Mouse (Mus musculus) gastrocnemius, adult 2 months (tissue): ENCODE data around the gene Trim28. TPM values are rescaled to one million over a fixed set of nuclear protein-coding genes. Genes with fewer than 3 reads are reported as not detected.
"Not testable (repeated sequence)": the region's sequence is repeated elsewhere in the genome, so short reads cannot be mapped to it uniquely, and the experiment has no call there.

Experiments
- DNase-seq: peaks from one replicate; pipeline ENCODE4 v3.0.0; 2022
- H3K27ac ChIP-seq: fragments of 200-600 bp; 2 replicates; pipeline ENCODE4 v1.8.1; 2022; ENCODE audit warnings: mild to moderate bottlenecking
- H3K4me3 ChIP-seq: fragments of 200-600 bp; 2 replicates; pipeline ENCODE4 v1.8.1; 2022; ENCODE audit warnings: mild to moderate bottlenecking, moderate library complexity
- CTCF ChIP-seq: fragments of 200-600 bp; IDR thresholded peaks from 2 replicates; pipeline ENCODE4 v1.8.1; 2022; ENCODE audit warnings: antibody characterized with exemption, mild to moderate bottlenecking, moderate library complexity
- intact Hi-C: fragments of 180-260 bp; cut with DNase I; formaldehyde crosslinking; loops from one replicate; pipeline ENCODE4 v1.15.1; 2025
- total RNA-seq, 2 experiments: library from RNA; stranded (reverse); gene quantifications; 2 replicates each; pipeline ENCODE4 v1.2.3; 2021

Gene Trim28
- total RNA-seq, 2 experiments from 2014 or later: 71.3 to 71.5 TPM

DNA sequence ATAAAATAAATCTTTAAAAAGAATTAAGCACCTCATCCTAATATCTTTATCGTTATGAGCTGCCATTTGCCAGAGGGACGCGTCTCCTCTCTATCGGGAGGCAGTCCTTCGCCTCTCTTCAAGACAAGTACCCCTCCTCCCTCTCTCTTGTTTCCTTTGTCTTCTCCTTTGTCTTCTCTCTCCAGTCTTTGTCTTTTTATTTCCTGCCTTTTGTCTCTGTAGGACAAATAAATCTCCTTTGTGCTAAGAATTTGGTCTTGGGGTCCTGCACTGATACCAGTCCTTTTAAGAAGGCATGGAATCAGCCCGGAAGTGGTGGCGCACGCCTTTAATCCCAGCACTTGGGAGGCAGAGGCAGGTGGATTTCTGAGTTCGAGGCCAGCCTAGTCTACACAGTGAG, 60.6 kb downstream of the Trim28 start:
- intact Hi-C loops: loop anchor here (10.0 kb wide), 1 partner anchor 575 kb away; no protein-coding TSS in a partner anchor
- no peak for DNase-seq
- no peak for TF ChIP-seq CTCF
- Histone ChIP-seq H3K4me3 (no peak overlapping the region), H3K27ac (no peak overlapping the region)

GRCm38 (mm10) chr7:13063399-13063798, 64.5 kb downstream of the Trim28 start:
- H3K27ac ChIP-seq, DNase-seq, intact Hi-C loops, H3K4me3 ChIP-seq: not testable (repeated sequence)
- TF ChIP-seq CTCF: peak; percentile 52

- Histone ChIP-seq H3K4me3 (no peak overlapping the region), H3K27ac (no peak overlapping the region)
- DNase-seq: no peak
- TF ChIP-seq CTCF: no peak; the same call in 1 of the 2 replicates
- intact Hi-C loops: no loop called here
These were observed 73.4 kb downstream of the Trim28 start for GRCm38 (mm10) chr7:13072293-13072692.

Other genes starting within 250 kb of the Trim28 start
- gene Zscan18, start 195.5 kb upstream of the Trim28 start, total RNA-seq: under 1 TPM; 0.53 to 0.61 TPM
- 1 to 10 TPM; 3.7 to 5.6 TPM for gene Zfp329, start 180.3 kb upstream of the Trim28 start, total RNA-seq
- 10 to 100 TPM; 11.4 to 13.2 TPM for gene Zfp110, start 164.4 kb upstream of the Trim28 start, total RNA-seq
- 1 to 10 TPM; 2.2 to 2.3 TPM for gene Zfp128, start 117.9 kb upstream of the Trim28 start, total RNA-seq
- gene Zscan22, start 101.3 kb upstream of the Trim28 start, total RNA-seq: 1 to 10 TPM; 3.7 to 4.4 TPM
- 100 to 1,000 TPM; 574 to 617 TPM for gene Rps5, start 76.8 kb upstream of the Trim28 start, total RNA-seq
- gene Rnf225, start 71.7 kb upstream of the Trim28 start, total RNA-seq: under 1 TPM; 0.31 to 0.81 TPM
- 1 to 10 TPM; 1.5 to 2.0 TPM for gene Zfp324, start 33.3 kb upstream of the Trim28 start, total RNA-seq
- gene Zfp446, start 21.3 kb upstream of the Trim28 start, total RNA-seq: 1 to 10 TPM; 2.7 TPM
- under 1 TPM in 1 of 2 experiments, not detected in 1; 0.42 TPM for gene Slc27a5, start 922 bp upstream of the Trim28 start, total RNA-seq
- 1 to 10 TPM; 3.3 to 4.4 TPM for gene Zbtb45, start 10.9 kb downstream of the Trim28 start, total RNA-seq
- 100 to 1,000 TPM in 1 of 2 experiments, 10 to 100 TPM in 1; 76.2 to 106 TPM for gene Chmp2a, start 35.7 kb downstream of the Trim28 start, total RNA-seq
- gene Ube2m, start 39.2 kb downstream of the Trim28 start, total RNA-seq: 100 to 1,000 TPM; 136 to 146 TPM
- under 1 TPM; 0.51 to 0.92 TPM for gene Mzf1, start 55.6 kb downstream of the Trim28 start, total RNA-seq
- not detected for gene Vmn1r85, start 96.1 kb downstream of the Trim28 start, total RNA-seq
- not detected for gene Vmn1r86, start 120.8 kb downstream of the Trim28 start, total RNA-seq
- gene Vmn1r87, start 141.0 kb downstream of the Trim28 start, total RNA-seq: not detected
- under 1 TPM; 0.05 to 0.11 TPM for gene Vmn1r88, start 160.5 kb downstream of the Trim28 start, total RNA-seq
- gene Vmn1r89, start 213.9 kb downstream of the Trim28 start, total RNA-seq: not detected